Mouse (Mus musculus): ENCODE results near the gene Cox7a1. TPM values are rescaled to one million over a fixed set of nuclear protein-coding genes. Genes with fewer than 3 reads are reported as not detected.
A peak's percentile ranks its signal among the peaks of the same experiment; 100 is the strongest.

Gene Cox7a1
- polyA plus RNA-seq, 1 experiment from 2014 or later = 41.5 TPM

GRCm38 (mm10) chr7:30211025-30211424 lies 27.1 kb downstream of the Cox7a1 start:
- no peak for ATAC-seq
- Histone ChIP-seq H3K36me3 (ENCODE audit: control insufficient read depth, insufficient read depth, low read length) (no peaks in the 10 kb centered on the region), H3K27ac (ENCODE audit: low read length) (no peak overlapping the region), H3K9ac (ENCODE audit: low read depth, low read length) (no peak overlapping the region), H3K4me1 (ENCODE audit: control insufficient read depth, insufficient read depth, low read length) (no peaks in the 10 kb centered on the region), H3K27me3 (replicated peaks; ENCODE audit: control insufficient read depth, insufficient read depth, low read length) (no peaks in the 10 kb centered on the region), H3K4me2 (ENCODE audit: low read depth, low read length) (no peak overlapping the region), H3K4me3 (ENCODE audit: low read length) (no peak overlapping the region), H3K9me3 (ENCODE audit: control insufficient read depth, low read length) (no peaks in the 10 kb centered on the region)
- WGBS = 28% methylated on average over 4 of the region's 4 CpGs

- ATAC-seq = no peak
- WGBS = 82% methylated on average over 3 of the region's 3 CpGs
- Histone ChIP-seq H3K4me1 (ENCODE audit: control insufficient read depth, insufficient read depth, low read length) (peaks cover 5% of the 10 kb centered on the region; the same call in 1 of the 2 replicates), H3K27ac (ENCODE audit: low read length) (no peak overlapping the region), H3K27me3 (replicated peaks; ENCODE audit: control insufficient read depth, insufficient read depth, low read length) (no peaks in the 10 kb centered on the region), H3K4me3 (ENCODE audit: low read length) (no peak overlapping the region), H3K9me3 (ENCODE audit: control insufficient read depth, low read length) (no peaks in the 10 kb centered on the region), H3K4me2 (ENCODE audit: low read depth, low read length) (no peak overlapping the region), H3K36me3 (ENCODE audit: control insufficient read depth, insufficient read depth, low read length) (no peaks in the 10 kb centered on the region), H3K9ac (ENCODE audit: low read depth, low read length) (no peak overlapping the region)
These were observed 29.9 kb downstream of the Cox7a1 start for GRCm38 (mm10) chr7:30213881-30214280.

GRCm38 (mm10) chr7:30215875-30216274 lies 31.9 kb downstream of the Cox7a1 start:
- Histone ChIP-seq H3K36me3 (ENCODE audit: control insufficient read depth, insufficient read depth, low read length) (no peaks in the 10 kb centered on the region), H3K9ac (ENCODE audit: low read depth, low read length) (no peak overlapping the region)
- WGBS = 92% methylated on average over 3 of the region's 3 CpGs

GRCm38 (mm10) chr7:30216723-30217151 lies 32.8 kb downstream of the Cox7a1 start:
- Histone ChIP-seq H3K9ac (ENCODE audit: low read depth, low read length) (peak overlapping the region; percentile 43; the same call in 1 of the 2 replicates), H3K4me1 (ENCODE audit: control insufficient read depth, insufficient read depth, low read length) (peaks cover 11% of the 10 kb centered on the region), H3K36me3 (ENCODE audit: control insufficient read depth, insufficient read depth, low read length) (no peaks in the 10 kb centered on the region), H3K27me3 (replicated peaks; ENCODE audit: control insufficient read depth, insufficient read depth, low read length) (no peaks in the 10 kb centered on the region), H3K4me3 (ENCODE audit: low read length) (no peak overlapping the region), H3K4me2 (ENCODE audit: low read depth, low read length) (peak overlapping the region; percentile 49), H3K27ac (ENCODE audit: low read length) (no peak overlapping the region), H3K9me3 (ENCODE audit: control insufficient read depth, low read length) (no peaks in the 10 kb centered on the region)
- ATAC-seq = peak; percentile 59
- WGBS = 1% methylated on average over 15 of the region's 16 CpGs

More at GRCm38 (mm10) chr7:30215875-30216274, 31.9 kb downstream of the Cox7a1 start:
- no peak for ATAC-seq
- no peak overlapping the region for H3K27ac ChIP-seq (ENCODE audit: low read length)
- no peak overlapping the region for H3K4me2 ChIP-seq (ENCODE audit: low read depth, low read length)
- H3K4me1 ChIP-seq (ENCODE audit: control insufficient read depth, insufficient read depth, low read length) = peaks cover 11% of the 10 kb centered on the region
- H3K4me3 ChIP-seq (ENCODE audit: low read length) = no peak overlapping the region
- H3K9me3 ChIP-seq (ENCODE audit: control insufficient read depth, low read length) = no peaks in the 10 kb centered on the region
- no peaks in the 10 kb centered on the region for H3K27me3 ChIP-seq (replicated peaks; ENCODE audit: control insufficient read depth, insufficient read depth, low read length)

- ATAC-seq = peak; percentile 8; the same call in 1 of the 2 replicates
- Histone ChIP-seq H3K4me1 (ENCODE audit: control insufficient read depth, insufficient read depth, low read length) (peaks cover 11% of the 10 kb centered on the region), H3K27me3 (replicated peaks; ENCODE audit: control insufficient read depth, insufficient read depth, low read length) (no peaks in the 10 kb centered on the region), H3K36me3 (ENCODE audit: control insufficient read depth, insufficient read depth, low read length) (no peaks in the 10 kb centered on the region), H3K9me3 (ENCODE audit: control insufficient read depth, low read length) (no peaks in the 10 kb centered on the region), H3K4me2 (ENCODE audit: low read depth, low read length) (no peak overlapping the region), H3K4me3 (ENCODE audit: low read length) (no peak overlapping the region), H3K9ac (ENCODE audit: low read depth, low read length) (no peak overlapping the region), H3K27ac (ENCODE audit: low read length) (no peak overlapping the region)
- 72% methylated on average over 2 of the region's 2 CpGs for WGBS
These were observed 33.3 kb downstream of the Cox7a1 start for GRCm38 (mm10) chr7:30217277-30217676.

GRCm38 (mm10) chr7:30219293-30220007 lies 35.5 kb downstream of the Cox7a1 start:
- Histone ChIP-seq H3K4me2 (ENCODE audit: low read depth, low read length) (peak overlapping the region; percentile 96), H3K36me3 (ENCODE audit: control insufficient read depth, insufficient read depth, low read length) (peaks cover 5% of the 10 kb centered on the region; the same call in 1 of the 2 replicates), H3K4me1 (ENCODE audit: control insufficient read depth, insufficient read depth, low read length) (peaks cover 11% of the 10 kb centered on the region), H3K27me3 (replicated peaks; ENCODE audit: control insufficient read depth, insufficient read depth, low read length) (no peaks in the 10 kb centered on the region), H3K9me3 (ENCODE audit: control insufficient read depth, low read length) (no peaks in the 10 kb centered on the region), H3K27ac (ENCODE audit: low read length) (peak overlapping the region; percentile 23; the same call in 1 of the 2 replicates), H3K9ac (ENCODE audit: low read depth, low read length) (peak overlapping the region; percentile 72), H3K4me3 (ENCODE audit: low read length) (peak overlapping the region; percentile 55)
- ATAC-seq = peak; percentile 67
- WGBS = 3% methylated on average over 16 of the region's 16 CpGs

- Histone ChIP-seq H3K27me3 (replicated peaks; ENCODE audit: control insufficient read depth, insufficient read depth, low read length) (no peaks in the 10 kb centered on the region), H3K4me3 (ENCODE audit: low read length) (peak overlapping the region; percentile 55), H3K27ac (ENCODE audit: low read length) (no peak overlapping the region), H3K4me1 (ENCODE audit: control insufficient read depth, insufficient read depth, low read length) (peaks cover 11% of the 10 kb centered on the region), H3K4me2 (ENCODE audit: low read depth, low read length) (peak overlapping the region; percentile 96), H3K9ac (ENCODE audit: low read depth, low read length) (peak overlapping the region; percentile 72), H3K36me3 (ENCODE audit: control insufficient read depth, insufficient read depth, low read length) (peaks cover 7% of the 10 kb centered on the region; the same call in 1 of the 2 replicates), H3K9me3 (ENCODE audit: control insufficient read depth, low read length) (no peaks in the 10 kb centered on the region)
- WGBS = 21% methylated on average over 11 of the region's 11 CpGs
- ATAC-seq = peak; percentile 34; the same call in 1 of the 2 replicates
These were observed 36.0 kb downstream of the Cox7a1 start for GRCm38 (mm10) chr7:30220008-30220356.

- H3K4me3 ChIP-seq (ENCODE audit: low read length) = no peak overlapping the region
- H3K4me2 ChIP-seq (ENCODE audit: low read depth, low read length) = no peak overlapping the region
- peaks cover 12% of the 10 kb centered on the region; the same call in 1 of the 2 replicates for H3K36me3 ChIP-seq (ENCODE audit: control insufficient read depth, insufficient read depth, low read length)
- H3K9me3 ChIP-seq (ENCODE audit: control insufficient read depth, low read length) = no peaks in the 10 kb centered on the region
- H3K9ac ChIP-seq (ENCODE audit: low read depth, low read length) = no peak overlapping the region
- H3K4me1 ChIP-seq (ENCODE audit: control insufficient read depth, insufficient read depth, low read length) = peaks cover 9% of the 10 kb centered on the region
- WGBS = 78% methylated on average over 3 of the region's 3 CpGs
- ATAC-seq = no peak
- no peak overlapping the region for H3K27ac ChIP-seq (ENCODE audit: low read length)
- H3K27me3 ChIP-seq (replicated peaks; ENCODE audit: control insufficient read depth, insufficient read depth, low read length) = no peaks in the 10 kb centered on the region
These were observed 37.5 kb downstream of the Cox7a1 start for GRCm38 (mm10) chr7:30221433-30221832.

GRCm38 (mm10) chr7:30222205-30222604 lies 38.3 kb downstream of the Cox7a1 start:
- Histone ChIP-seq H3K4me3 (ENCODE audit: low read length) (no peak overlapping the region), H3K4me1 (ENCODE audit: control insufficient read depth, insufficient read depth, low read length) (peaks cover 6% of the 10 kb centered on the region)

More at GRCm38 (mm10) chr7:30222205-30222604, 38.3 kb downstream of the Cox7a1 start:
- Histone ChIP-seq H3K9ac (ENCODE audit: low read depth, low read length) (no peak overlapping the region), H3K4me2 (ENCODE audit: low read depth, low read length) (no peak overlapping the region), H3K27me3 (replicated peaks; ENCODE audit: control insufficient read depth, insufficient read depth, low read length) (no peaks in the 10 kb centered on the region), H3K36me3 (ENCODE audit: control insufficient read depth, insufficient read depth, low read length) (peaks cover 17% of the 10 kb centered on the region), H3K9me3 (ENCODE audit: control insufficient read depth, low read length) (no peaks in the 10 kb centered on the region), H3K27ac (ENCODE audit: low read length) (no peak overlapping the region)
- ATAC-seq = no peak
- WGBS = 95% methylated on average over 5 of the region's 5 CpGs
